Mouse (Mus musculus) G1E (cell line): Measurements from ENCODE around the gene Pcbp2.

Source experiments
- CTCF ChIP-seq: IDR thresholded peaks from 2 replicates; pipeline ENCODE4 v1.5.1; 2012; ENCODE audit warnings: low read depth, low read length, inconsistent platforms, mixed read lengths
- GATA1 ChIP-seq: IDR thresholded peaks from 2 replicates; pipeline ENCODE4 v1.6.1; 2012; ENCODE audit warnings: borderline replicate concordance, low read length, inconsistent platforms, mixed read lengths
- POLR2AphosphoS5 ChIP-seq: IDR thresholded peaks from 2 replicates; pipeline ENCODE4 v1.6.1; 2012; ENCODE audit warnings: low read depth, low read length, inconsistent platforms; ENCODE audit not compliant: insufficient replicate concordance
- TAL1 ChIP-seq: conservative IDR thresholded peaks from 2 replicates; pipeline ENCODE4 v1.6.1; 2012; ENCODE audit warnings: low read depth, low read length, inconsistent platforms, mixed read lengths

DNA sequence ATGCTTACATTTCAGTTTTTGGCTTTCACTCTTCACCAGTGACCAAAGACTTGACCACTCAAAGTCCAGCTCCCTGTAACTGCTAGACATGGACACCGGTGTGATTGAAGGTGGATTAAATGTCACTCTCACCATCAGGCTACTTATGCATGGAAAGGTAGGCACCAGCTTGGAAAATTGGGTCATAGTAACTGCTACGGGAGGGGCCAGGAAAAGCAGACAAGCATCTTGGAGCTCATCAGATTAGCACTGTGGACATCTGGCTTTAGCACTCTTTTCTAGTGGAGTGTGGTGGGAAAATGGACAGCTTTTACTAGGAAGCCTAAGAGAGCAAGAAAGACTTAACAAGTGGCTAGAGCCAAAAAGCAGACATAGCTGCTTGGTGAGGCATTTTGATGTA lies 2.9 kb downstream of the Pcbp2 start:
- no peak for TF ChIP-seq CTCF
- TF ChIP-seq GATA1 = no peak
- TF ChIP-seq TAL1 = no peak
- TF ChIP-seq POLR2AphosphoS5 = no peak
